Mouse (Mus musculus): ENCODE data around the gene Hdac11. TPM values are rescaled to one million over a fixed set of nuclear protein-coding genes. Genes with fewer than 3 reads are reported as not detected.

Hdac11 gene
- polyA plus RNA-seq, 1 experiment from 2014 or later, result 8.7 TPM

DNA sequence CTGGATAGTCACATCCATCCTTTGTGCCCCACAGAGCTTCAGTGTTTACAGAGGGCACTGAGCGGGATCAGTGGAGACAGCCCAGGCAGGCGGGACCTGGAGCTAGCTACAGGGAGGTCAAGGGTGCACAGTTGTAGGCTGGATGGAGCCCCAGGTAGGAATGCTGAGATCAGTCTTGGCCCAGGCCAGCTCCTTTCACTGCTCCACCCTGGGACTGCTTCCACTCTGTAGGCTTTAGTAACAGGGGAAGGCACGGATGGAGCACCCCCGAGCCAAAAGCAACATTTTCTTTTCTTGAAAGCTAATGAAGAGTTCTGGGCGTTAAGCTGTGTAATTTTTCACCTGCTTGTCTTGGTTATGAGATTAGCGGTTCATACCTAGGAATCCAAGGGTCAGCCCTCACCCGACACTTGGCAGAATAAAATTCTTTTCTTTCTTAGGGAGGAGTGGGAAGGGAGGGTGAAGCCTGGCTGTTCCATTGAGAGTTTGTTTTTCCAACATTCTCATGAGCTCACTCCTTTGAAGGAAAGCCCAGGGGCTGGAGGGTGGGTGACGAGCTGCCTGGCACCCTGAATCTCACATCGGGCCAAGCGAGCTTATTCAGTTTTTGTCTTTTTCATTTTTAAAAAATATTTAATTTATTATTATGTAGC lies 66.4 kb downstream of the Hdac11 start:
- H3K4me2 ChIP-seq, result no peak overlapping the region
- 67% methylated on average over 10 of the region's 10 CpGs for WGBS
- H3K36me3 ChIP-seq, result no peaks in the 10 kb centered on the region
- H3K4me1 ChIP-seq (replicated peaks), result peaks cover 31% of the 10 kb centered on the region
- no peaks in the 10 kb centered on the region for H3K9me3 ChIP-seq (replicated peaks)
- ATAC-seq (replicated peaks; ENCODE audit: insufficient number of reproducible peaks, insufficient read depth, low FRiP score, low read depth), result peak; percentile 72
- H3K27me3 ChIP-seq, result peaks cover 11% of the 10 kb centered on the region
- no peak overlapping the region for H3K4me3 ChIP-seq
- H3K27ac ChIP-seq, result no peak overlapping the region
- H3K9ac ChIP-seq, result no peak overlapping the region

Other genes starting within 250 kb of the Hdac11 start
- 12.3 and 15.3 TPM in 2 replicates for gene Iqsec1, start 168.0 kb upstream of the Hdac11 start, polyA plus RNA-seq (2015; fragmentation: Nextera tagmentation; extraction: Ambion mirVana)
- gene Nup210, start 39.8 kb upstream of the Hdac11 start, polyA plus RNA-seq (2015; fragmentation: Nextera tagmentation; extraction: Ambion mirVana), result 6.2 and 12.0 TPM in 2 replicates
- gene Fbln2, start 55.8 kb downstream of the Hdac11 start, polyA plus RNA-seq (2015; fragmentation: Nextera tagmentation; extraction: Ambion mirVana), result 156 and 255 TPM in 2 replicates